Mouse (Mus musculus): ENCODE results near the gene Ptch1.

DNA sequence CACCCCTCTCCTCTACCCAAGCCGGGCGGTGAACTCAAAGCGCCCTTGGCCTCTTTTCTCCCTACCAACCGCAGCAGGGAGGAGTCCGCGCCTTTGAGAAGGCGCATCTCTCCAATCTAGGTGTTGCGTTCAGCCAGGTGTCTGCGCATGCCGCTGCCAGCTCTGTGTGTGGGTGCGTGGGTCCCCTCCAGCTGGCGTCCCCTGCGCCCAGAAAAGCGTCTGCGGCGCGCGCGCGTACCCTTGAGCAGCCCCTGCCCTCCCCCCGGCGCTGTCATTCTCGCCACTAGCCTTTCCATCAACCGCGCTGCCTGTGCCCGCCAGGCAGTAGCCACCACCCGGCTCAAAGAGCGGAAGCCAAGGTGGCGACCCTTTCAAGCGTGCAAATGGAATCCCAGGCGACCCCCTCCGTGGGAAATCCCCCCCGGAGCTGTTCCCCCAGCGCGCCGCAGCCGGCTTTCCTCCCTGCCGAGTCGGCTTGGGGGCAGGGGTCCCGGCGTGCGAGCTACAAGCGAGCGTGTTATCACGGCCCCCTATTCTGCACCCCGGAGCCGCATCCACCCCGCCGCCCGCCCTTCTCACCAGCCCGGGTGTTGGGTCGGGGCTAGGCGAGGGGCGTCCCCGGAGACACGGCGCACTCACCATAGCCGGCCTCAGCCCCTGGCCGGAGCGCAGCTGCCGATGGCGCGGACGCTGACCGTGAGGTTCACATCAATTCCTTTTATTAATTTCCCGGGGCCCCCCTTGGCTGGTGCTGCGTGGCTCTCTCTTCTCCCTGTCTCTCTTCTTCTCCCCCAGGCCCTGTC, 744 bp downstream of the Ptch1 start:
- TF ChIP-seq CTCF (IDR thresholded peaks at IDR 0.05; ENCODE audit: low read depth) = no peak
- no peak for TF ChIP-seq EP300 (IDR thresholded peaks at IDR 0.05; ENCODE audit: low read depth)

All from liver, postnatal 0 days (tissue).